Mouse (Mus musculus): ENCODE results near the gene Fam53a. TPM values are rescaled to one million over a fixed set of nuclear protein-coding genes. Genes with fewer than 3 reads are reported as not detected.

Fam53a gene
- polyA plus RNA-seq, 1 experiment from 2014 or later, result 74.5 TPM

GRCm38 (mm10) chr5:33627968-33628367 is 1.5 kb downstream of the Fam53a start:
- no peaks in the 10 kb centered on the region for H3K36me3 ChIP-seq (ENCODE audit: control insufficient read depth, insufficient read depth, low read length)
- no peak overlapping the region for H3K4me3 ChIP-seq (ENCODE audit: low read depth, low read length)
- H3K9me3 ChIP-seq (ENCODE audit: control insufficient read depth, low read length), result no peaks in the 10 kb centered on the region
- DNase-seq (ENCODE audit: low spot score) (no peak), ATAC-seq (ENCODE audit: insufficient number of reproducible peaks, low FRiP score, low TSS enrichment, low read depth) (no peak)
- H3K27ac ChIP-seq (replicated peaks; ENCODE audit: low read depth, low read length), result no peak overlapping the region
- 62% methylated on average over 4 of the region's 4 CpGs for WGBS
- peak overlapping the region; percentile 75; the same call in 1 of the 2 replicates for H3K4me2 ChIP-seq (ENCODE audit: low read depth, severe bottlenecking)
- no peak overlapping the region for H3K9ac ChIP-seq (ENCODE audit: low read length)
- no peaks in the 10 kb centered on the region for H3K27me3 ChIP-seq (ENCODE audit: control insufficient read depth, insufficient read depth, low read length)
- H3K4me1 ChIP-seq (ENCODE audit: control insufficient read depth, insufficient read depth, low read length), result peaks cover 3% of the 10 kb centered on the region; the same call in 1 of the 2 replicates

DNA sequence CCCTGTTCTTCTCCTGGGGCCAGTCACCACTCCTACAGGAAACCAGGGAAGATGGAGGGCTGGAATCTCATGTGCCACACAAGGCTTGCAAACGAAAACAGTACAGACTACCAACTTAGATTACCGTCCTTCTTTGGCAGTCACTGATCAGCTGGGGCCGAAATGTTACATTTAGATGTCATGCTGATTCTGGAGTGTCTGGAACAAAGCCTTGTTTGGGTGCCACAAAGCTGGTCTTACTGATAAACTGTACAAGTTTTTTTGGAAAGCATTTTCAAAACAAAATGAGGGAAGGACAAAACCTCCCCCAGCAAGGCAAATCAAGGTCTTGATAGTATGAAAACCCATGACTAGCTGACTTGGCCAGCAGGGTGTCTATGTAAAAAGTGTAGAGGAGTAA is 5.7 kb downstream of the Fam53a start:
- Histone ChIP-seq H3K9ac (ENCODE audit: low read length) (no peak overlapping the region), H3K36me3 (ENCODE audit: control insufficient read depth, insufficient read depth, low read length) (no peaks in the 10 kb centered on the region), H3K4me3 (ENCODE audit: low read depth, low read length) (no peak overlapping the region), H3K4me2 (ENCODE audit: low read depth, severe bottlenecking) (no peak overlapping the region), H3K27me3 (ENCODE audit: control insufficient read depth, insufficient read depth, low read length) (no peaks in the 10 kb centered on the region), H3K4me1 (ENCODE audit: control insufficient read depth, insufficient read depth, low read length) (no peaks in the 10 kb centered on the region), H3K27ac (replicated peaks; ENCODE audit: low read depth, low read length) (no peak overlapping the region), H3K9me3 (ENCODE audit: control insufficient read depth, low read length) (no peaks in the 10 kb centered on the region)
- DNase-seq (ENCODE audit: low spot score) (no peak), ATAC-seq (ENCODE audit: insufficient number of reproducible peaks, low FRiP score, low TSS enrichment, low read depth) (no peak)
- WGBS, result 92% methylated on average over 3 of the region's 3 CpGs

DNA sequence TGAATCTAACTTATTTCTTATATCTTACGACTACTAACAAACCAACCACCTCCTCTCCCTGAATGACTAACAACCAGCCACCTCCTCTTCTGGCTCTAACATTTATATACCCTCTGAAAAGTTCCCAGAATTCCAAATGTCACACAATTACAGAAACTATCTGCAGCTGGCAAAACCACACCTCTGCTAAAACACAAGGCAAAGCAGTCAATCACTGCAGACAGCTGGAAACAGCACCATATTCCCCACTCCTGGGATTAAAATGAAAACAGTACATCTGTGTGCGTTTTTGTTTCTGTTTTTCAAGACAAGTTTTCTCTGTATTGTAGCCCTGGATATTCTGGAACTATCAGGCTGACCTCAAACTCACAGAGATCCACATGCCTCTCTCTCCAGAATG is 6.8 kb downstream of the Fam53a start:
- Histone ChIP-seq H3K36me3 (ENCODE audit: control insufficient read depth, insufficient read depth, low read length) (no peaks in the 10 kb centered on the region), H3K4me2 (ENCODE audit: low read depth, severe bottlenecking) (no peak overlapping the region), H3K27ac (replicated peaks; ENCODE audit: low read depth, low read length) (no peak overlapping the region), H3K4me1 (ENCODE audit: control insufficient read depth, insufficient read depth, low read length) (no peaks in the 10 kb centered on the region), H3K4me3 (ENCODE audit: low read depth, low read length) (no peak overlapping the region), H3K9ac (ENCODE audit: low read length) (no peak overlapping the region), H3K9me3 (ENCODE audit: control insufficient read depth, low read length) (no peaks in the 10 kb centered on the region), H3K27me3 (ENCODE audit: control insufficient read depth, insufficient read depth, low read length) (no peaks in the 10 kb centered on the region)
- ATAC-seq (ENCODE audit: insufficient number of reproducible peaks, low FRiP score, low TSS enrichment, low read depth) (no peak), DNase-seq (ENCODE audit: low spot score) (no peak)
- 82% methylated on average over 2 of the region's 2 CpGs for WGBS

GRCm38 (mm10) chr5:33614391-33614790 is 15.0 kb downstream of the Fam53a start:
- no peak for DNase-seq (ENCODE audit: low spot score)
- Histone ChIP-seq H3K9me3 (ENCODE audit: control insufficient read depth, low read length) (no peaks in the 10 kb centered on the region), H3K27ac (replicated peaks; ENCODE audit: low read depth, low read length) (no peak overlapping the region), H3K36me3 (ENCODE audit: control insufficient read depth, insufficient read depth, low read length) (peaks cover 10% of the 10 kb centered on the region; the same call in 1 of the 2 replicates), H3K27me3 (ENCODE audit: control insufficient read depth, insufficient read depth, low read length) (no peaks in the 10 kb centered on the region), H3K4me2 (ENCODE audit: low read depth, severe bottlenecking) (no peak overlapping the region), H3K9ac (ENCODE audit: low read length) (no peak overlapping the region), H3K4me1 (ENCODE audit: control insufficient read depth, insufficient read depth, low read length) (no peaks in the 10 kb centered on the region), H3K4me3 (ENCODE audit: low read depth, low read length) (no peak overlapping the region)
- 91% methylated on average over 6 of the region's 6 CpGs for WGBS
- ATAC-seq (ENCODE audit: insufficient number of reproducible peaks, low FRiP score, low TSS enrichment, low read depth), result no peak

- 92% methylated on average over 1 of the region's 1 CpGs for WGBS
- no peak for ATAC-seq (ENCODE audit: insufficient number of reproducible peaks, low FRiP score, low TSS enrichment, low read depth)
- H3K9me3 ChIP-seq (ENCODE audit: control insufficient read depth, low read length), result no peaks in the 10 kb centered on the region
- no peak overlapping the region for H3K9ac ChIP-seq (ENCODE audit: low read length)
- H3K36me3 ChIP-seq (ENCODE audit: control insufficient read depth, insufficient read depth, low read length), result peaks cover 19% of the 10 kb centered on the region
- H3K4me1 ChIP-seq (ENCODE audit: control insufficient read depth, insufficient read depth, low read length), result no peaks in the 10 kb centered on the region
- DNase-seq (ENCODE audit: low spot score), result no peak
- no peaks in the 10 kb centered on the region for H3K27me3 ChIP-seq (ENCODE audit: control insufficient read depth, insufficient read depth, low read length)
- no peak overlapping the region for H3K27ac ChIP-seq (replicated peaks; ENCODE audit: low read depth, low read length)
- no peak overlapping the region for H3K4me2 ChIP-seq (ENCODE audit: low read depth, severe bottlenecking)
- no peak overlapping the region for H3K4me3 ChIP-seq (ENCODE audit: low read depth, low read length)
Observed at GRCm38 (mm10) chr5:33611795-33612194, 17.6 kb downstream of the Fam53a start.

GRCm38 (mm10) chr5:33609226-33609625 is 20.2 kb downstream of the Fam53a start:
- no peaks in the 10 kb centered on the region for H3K9me3 ChIP-seq (ENCODE audit: control insufficient read depth, low read length)
- no peak overlapping the region for H3K9ac ChIP-seq (ENCODE audit: low read length)
- H3K4me1 ChIP-seq (ENCODE audit: control insufficient read depth, insufficient read depth, low read length), result no peaks in the 10 kb centered on the region
- peaks cover 19% of the 10 kb centered on the region for H3K36me3 ChIP-seq (ENCODE audit: control insufficient read depth, insufficient read depth, low read length)
- ATAC-seq (ENCODE audit: insufficient number of reproducible peaks, low FRiP score, low TSS enrichment, low read depth) (no peak), DNase-seq (ENCODE audit: low spot score) (no peak)
- no peaks in the 10 kb centered on the region for H3K27me3 ChIP-seq (ENCODE audit: control insufficient read depth, insufficient read depth, low read length)
- WGBS, result 89% methylated on average over 1 of the region's 1 CpGs
- H3K4me3 ChIP-seq (ENCODE audit: low read depth, low read length), result no peak overlapping the region
- no peak overlapping the region for H3K27ac ChIP-seq (replicated peaks; ENCODE audit: low read depth, low read length)
- H3K4me2 ChIP-seq (ENCODE audit: low read depth, severe bottlenecking), result no peak overlapping the region

- no peaks in the 10 kb centered on the region for H3K4me1 ChIP-seq (ENCODE audit: control insufficient read depth, insufficient read depth, low read length)
- H3K9ac ChIP-seq (ENCODE audit: low read length), result no peak overlapping the region
- no peak overlapping the region for H3K4me3 ChIP-seq (ENCODE audit: low read depth, low read length)
- H3K36me3 ChIP-seq (ENCODE audit: control insufficient read depth, insufficient read depth, low read length), result peaks cover 17% of the 10 kb centered on the region
- no peak overlapping the region for H3K27ac ChIP-seq (replicated peaks; ENCODE audit: low read depth, low read length)
- no peaks in the 10 kb centered on the region for H3K27me3 ChIP-seq (ENCODE audit: control insufficient read depth, insufficient read depth, low read length)
- ATAC-seq (ENCODE audit: insufficient number of reproducible peaks, low FRiP score, low TSS enrichment, low read depth) (no peak), DNase-seq (ENCODE audit: low spot score) (no peak)
- WGBS, result 96% methylated on average over 15 of the region's 15 CpGs
- H3K9me3 ChIP-seq (ENCODE audit: control insufficient read depth, low read length), result no peaks in the 10 kb centered on the region
- no peak overlapping the region; the same call in 1 of the 2 replicates for H3K4me2 ChIP-seq (ENCODE audit: low read depth, severe bottlenecking)
Observed at GRCm38 (mm10) chr5:33607434-33607833, 22.0 kb downstream of the Fam53a start.

GRCm38 (mm10) chr5:33606631-33607030 is 22.8 kb downstream of the Fam53a start:
- Histone ChIP-seq H3K4me3 (ENCODE audit: low read depth, low read length) (no peak overlapping the region), H3K4me2 (ENCODE audit: low read depth, severe bottlenecking) (no peak overlapping the region), H3K27ac (replicated peaks; ENCODE audit: low read depth, low read length) (no peak overlapping the region), H3K36me3 (ENCODE audit: control insufficient read depth, insufficient read depth, low read length) (peaks cover 11% of the 10 kb centered on the region), H3K4me1 (ENCODE audit: control insufficient read depth, insufficient read depth, low read length) (no peaks in the 10 kb centered on the region), H3K9me3 (ENCODE audit: control insufficient read depth, low read length) (no peaks in the 10 kb centered on the region), H3K9ac (ENCODE audit: low read length) (no peak overlapping the region), H3K27me3 (ENCODE audit: control insufficient read depth, insufficient read depth, low read length) (no peaks in the 10 kb centered on the region)
- DNase-seq (ENCODE audit: low spot score) (no peak), ATAC-seq (ENCODE audit: insufficient number of reproducible peaks, low FRiP score, low TSS enrichment, low read depth) (no peak)
- WGBS, result 80% methylated on average over 7 of the region's 7 CpGs

- no peak overlapping the region for H3K4me3 ChIP-seq (ENCODE audit: low read depth, low read length)
- 90% methylated on average over 5 of the region's 5 CpGs for WGBS
- H3K36me3 ChIP-seq (ENCODE audit: control insufficient read depth, insufficient read depth, low read length), result peaks cover 11% of the 10 kb centered on the region
- no peaks in the 10 kb centered on the region for H3K27me3 ChIP-seq (ENCODE audit: control insufficient read depth, insufficient read depth, low read length)
- H3K9me3 ChIP-seq (ENCODE audit: control insufficient read depth, low read length), result no peaks in the 10 kb centered on the region
- no peak for DNase-seq (ENCODE audit: low spot score)
- no peaks in the 10 kb centered on the region for H3K4me1 ChIP-seq (ENCODE audit: control insufficient read depth, insufficient read depth, low read length)
- no peak overlapping the region for H3K9ac ChIP-seq (ENCODE audit: low read length)
- H3K27ac ChIP-seq (replicated peaks; ENCODE audit: low read depth, low read length), result no peak overlapping the region
- no peak for ATAC-seq (ENCODE audit: insufficient number of reproducible peaks, low FRiP score, low TSS enrichment, low read depth)
- no peak overlapping the region for H3K4me2 ChIP-seq (ENCODE audit: low read depth, severe bottlenecking)
Observed at GRCm38 (mm10) chr5:33605314-33605713, 24.1 kb downstream of the Fam53a start.

All from limb, embryonic 11.5 days (tissue).